Mouse (Mus musculus) lung, postnatal 0 days (tissue): ENCODE results near the gene Gpr149.
A peak's percentile ranks its signal among the peaks of the same experiment; 100 is the strongest.

Source experiments
- CTCF ChIP-seq: IDR thresholded peaks from 2 replicates; pipeline ENCODE4 v1.5.1; 2016; ENCODE audit warnings: antibody characterized with exemption, mild to moderate bottlenecking
- EP300 ChIP-seq: IDR thresholded peaks from 2 replicates; pipeline ENCODE4 v1.6.1; 2016; ENCODE audit warnings: antibody characterized with exemption, mild to moderate bottlenecking, control low read depth

- TF ChIP-seq EP300 (peak; percentile 44; the same call in 1 of the 2 replicates), CTCF (no peak; the same call in 1 of the 2 replicates)
Measured at GRCm38 (mm10) chr3:62506488-62507205, 98.3 kb downstream of the Gpr149 start, which contains the start of gene Dhx36.
